Mouse (Mus musculus) embryonic stem cell, embryonic (primary cell): Measurements from ENCODE around the gene Map1s.

Source experiments
- CTCF ChIA-PET, 4 experiments: fragments of 300-600 bp in 2 of 4; fragments of 350-600 bp in 2 of 4; sonication (Branson Sonifier 250); formaldehyde crosslinking; loops; one replicate each; lab custom pipeline; 2022; ENCODE audit warnings: inconsistent platforms in 2 of 4; lab: Charles Lee
- POLR2A ChIA-PET, 4 experiments: fragments of 300-600 bp in 2 of 4; fragments of 350-600 bp in 2 of 4; sonication (Branson Sonifier 250); formaldehyde crosslinking; loops; one replicate each; lab custom pipeline; 2022; ENCODE audit warnings: antibody characterized with exemption in 4 of 4, inconsistent platforms in 1 of 4; lab: Charles Lee

The Map1s gene

GRCm38 (mm10) chr8:70898661-70899198, 7.0 kb upstream of the Map1s start:
- ChIA-PET POLR2A (interaction anchor here in 2 of 4 experiments (0.8 to 10.9 kb wide), 15 partner anchors 6 to 469 kb away, joined by 3 to 532 read pairs (median 32); partner anchors contain the start of genes Arrdc2 (in 1 of the 2), Ccdc124 (in 1 of the 2), Jund (in 1 of the 2) and Kcnn1 (in 1 of the 2)), CTCF (interaction anchor here in 3 of 4 experiments (0.8 to 2.8 kb wide), 6 partner anchors 13 to 373 kb away, joined by 3 to 20 read pairs (median 3); partner anchors contain the start of genes Arrdc2 (in 1 of the 3) and Myo9b (in 1 of the 3))

- POLR2A ChIA-PET, result interaction anchor here in 2 of 4 experiments (0.8 to 10.9 kb wide), 4 partner anchors 15 to 372 kb away, joined by 3 to 532 read pairs (median 150); partner anchors contain the start of gene Ccdc124 (in 1 of the 2)
- CTCF ChIA-PET, result interaction anchor here in 2 of 4 experiments (0.6 to 1.4 kb wide), 2 partner anchors 12 to 18 kb away, joined by 3 read pairs; no protein-coding TSS in a partner anchor
Observed at GRCm38 (mm10) chr8:70899226-70899625, 6.5 kb upstream of the Map1s start.

GRCm38 (mm10) chr8:70900872-70901387, 4.8 kb upstream of the Map1s start:
- POLR2A ChIA-PET, result interaction anchor here in 2 of 4 experiments (1.2 to 9.2 kb wide), 5 partner anchors 7 to 15 kb away, joined by 3 to 193 read pairs (median 4); partner anchors contain the start of genes Rpl18a (in 1 of the 2) and Slc5a5 (in 1 of the 2)
- CTCF ChIA-PET, result no interaction called here

- ChIA-PET CTCF (interaction anchor here in 1 of 4 experiments (1.6 kb wide), 1 partner anchor 10 kb away, joined by 7 read pairs; no protein-coding TSS in a partner anchor), POLR2A (interaction anchor here in 3 of 4 experiments (0.5 to 9.2 kb wide), 17 partner anchors 8 to 619 kb away, joined by 3 to 193 read pairs (median 3); partner anchors contain the start of genes Arrdc2 (in 3 of the 3), Rpl18a (in 1 of the 3) and Slc5a5 (in 1 of the 3))
Observed at GRCm38 (mm10) chr8:70902211-70902610, 3.5 kb upstream of the Map1s start.

- ChIA-PET POLR2A (interaction anchor here (0.5 to 9.2 kb wide), 20 partner anchors 9 to 373 kb away, joined by 3 to 193 read pairs (median 3); partner anchors contain the start of genes Arrdc2 (in 3 of the 4), Jund (in 1 of the 4), Rpl18a (in 1 of the 4) and Slc5a5 (in 1 of the 4)), CTCF (interaction anchor here (0.6 to 1.6 kb wide), 6 partner anchors 9 to 1580 kb away, joined by 3 to 7 read pairs (median 3); no protein-coding TSS in a partner anchor)
Observed at GRCm38 (mm10) chr8:70903112-70903511, 2.6 kb upstream of the Map1s start.

GRCm38 (mm10) chr8:70903582-70903981, 2.1 kb upstream of the Map1s start:
- CTCF ChIA-PET, result interaction anchor here in 3 of 4 experiments (0.6 to 1.2 kb wide), 8 partner anchors 24 to 1581 kb away, joined by 3 to 6 read pairs (median 3); partner anchors contain the start of gene Arrdc2 (in 1 of the 3)
- POLR2A ChIA-PET, result interaction anchor here (0.5 to 9.2 kb wide), 17 partner anchors 9 to 270 kb away, joined by 3 to 193 read pairs (median 3); partner anchors contain the start of genes Arrdc2 (in 2 of the 4), Jund (in 1 of the 4), Rpl18a (in 1 of the 4) and Slc5a5 (in 1 of the 4)

GRCm38 (mm10) chr8:70904532-70904931, 1.2 kb upstream of the Map1s start:
- POLR2A ChIA-PET, result interaction anchor here in 3 of 4 experiments (0.6 to 9.2 kb wide), 10 partner anchors 8 to 271 kb away, joined by 3 to 193 read pairs (median 4); partner anchors contain the start of genes Rpl18a (in 2 of the 3) and Slc5a5 (in 2 of the 3)

GRCm38 (mm10) chr8:70905463-70905830, 285 bp upstream of the Map1s start:
- ChIA-PET CTCF (interaction anchor here in 2 of 4 experiments (0.7 to 1.6 kb wide), 9 partner anchors 8 to 83 kb away, joined by 3 to 9 read pairs (median 3); partner anchors contain the start of gene Rpl18a (in 2 of the 2)), POLR2A (interaction anchor here (0.5 to 9.2 kb wide), 60 partner anchors 8 to 1566 kb away, joined by 3 to 193 read pairs (median 4); partner anchors contain the start of genes Rpl18a (in 4 of the 4), Slc5a5 (in 3 of the 4), Arrdc2 (in 2 of the 4) and Gm3336 (in 2 of the 4))

More at GRCm38 (mm10) chr8:70904532-70904931, 1.2 kb upstream of the Map1s start:
- CTCF ChIA-PET, result interaction anchor here in 2 of 4 experiments (0.6 to 1.1 kb wide), 2 partner anchors 65 to 459 kb away, joined by 3 to 5 read pairs; partner anchors contain the start of gene Arrdc2 (in 1 of the 2)

- ChIA-PET POLR2A (interaction anchor here (0.8 to 9.2 kb wide), 8 partner anchors 10 to 68 kb away, joined by 3 to 193 read pairs (median 6); partner anchors contain the start of genes Rpl18a (in 4 of the 4), Arrdc2 (in 2 of the 4) and Slc5a5 (in 1 of the 4)), CTCF (interaction anchor here in 1 of 4 experiments (1.0 kb wide), 1 partner anchor 10 kb away, joined by 4 read pairs; the partner anchor contains the start of gene Rpl18a)
Observed at GRCm38 (mm10) chr8:70907518-70907917, 1.8 kb downstream of the Map1s start.

- CTCF ChIA-PET, result interaction anchor here in 3 of 4 experiments (0.6 to 2.2 kb wide), 15 partner anchors 9 to 625 kb away, joined by 3 to 7 read pairs (median 4); partner anchors contain the start of genes Rpl18a (in 3 of the 3) and Arrdc2 (in 1 of the 3)
- POLR2A ChIA-PET, result interaction anchor here (0.6 to 10.1 kb wide), 18 partner anchors 8 to 455 kb away, joined by 3 to 186 read pairs (median 4); partner anchors contain the start of genes Rpl18a (in 3 of the 4), Slc5a5 (in 2 of the 4), Arrdc2 (in 1 of the 4) and Myo9b (in 1 of the 4)
Observed at GRCm38 (mm10) chr8:70911596-70911995, 5.9 kb downstream of the Map1s start.

- ChIA-PET CTCF (interaction anchor here in 2 of 4 experiments (0.7 to 2.2 kb wide), 4 partner anchors 11 to 22 kb away, joined by 3 to 7 read pairs (median 4); partner anchors contain the start of gene Rpl18a (in 1 of the 2)), POLR2A (interaction anchor here (0.6 to 10.1 kb wide), 12 partner anchors 10 to 550 kb away, joined by 3 to 186 read pairs (median 5); partner anchors contain the start of genes Rpl18a (in 3 of the 4), Arrdc2 (in 2 of the 4), Slc5a5 (in 2 of the 4) and Abhd8 (in 1 of the 4))
Observed at GRCm38 (mm10) chr8:70912955-70913354, 7.2 kb downstream of the Map1s start.

GRCm38 (mm10) chr8:70913523-70913922, 7.8 kb downstream of the Map1s start:
- ChIA-PET POLR2A (interaction anchor here (0.7 to 10.1 kb wide), 16 partner anchors 8 to 550 kb away, joined by 3 to 186 read pairs (median 8); partner anchors contain the start of genes Arrdc2 (in 3 of the 4), Rpl18a (in 3 of the 4), Slc5a5 (in 2 of the 4) and Abhd8 (in 1 of the 4)), CTCF (interaction anchor here in 3 of 4 experiments (0.5 to 1.5 kb wide), 5 partner anchors 8 to 605 kb away, joined by 3 to 7 read pairs (median 4); partner anchors contain the start of genes Map1s (in 1 of the 3) and Rpl18a (in 1 of the 3))

- CTCF ChIA-PET, result interaction anchor here in 1 of 4 experiments (1.0 kb wide), 1 partner anchor 17 kb away, joined by 3 read pairs; the partner anchor contains the start of gene Rpl18a
- POLR2A ChIA-PET, result interaction anchor here in 3 of 4 experiments (0.6 to 10.1 kb wide), 18 partner anchors 9 to 444 kb away, joined by 3 to 186 read pairs (median 6); partner anchors contain the start of genes Arrdc2 (in 3 of the 3), Rpl18a (in 3 of the 3), Map1s (in 2 of the 3) and Slc5a5 (in 2 of the 3)
Observed at GRCm38 (mm10) chr8:70914704-70915103, 9.0 kb downstream of the Map1s start.

GRCm38 (mm10) chr8:70920049-70920922, 14.6 kb downstream of the Map1s start:
- POLR2A ChIA-PET, result interaction anchor here in 3 of 4 experiments (0.7 to 10.1 kb wide), 5 partner anchors 12 to 26 kb away, joined by 3 to 186 read pairs (median 3); partner anchors contain the start of genes Rpl18a (in 2 of the 3) and Slc5a5 (in 1 of the 3)
- CTCF ChIA-PET, result no interaction called here

GRCm38 (mm10) chr8:70924151-70924550, 18.4 kb downstream of the Map1s start:
- ChIA-PET POLR2A (interaction anchor here in 2 of 4 experiments (0.9 to 2.2 kb wide), 2 partner anchors 10 kb away, joined by 3 to 9 read pairs; no protein-coding TSS in a partner anchor), CTCF (no interaction called here)
